Mouse (Mus musculus) intestine, embryonic 14.5 days (tissue): ENCODE measurements around the gene Fbxl5. TPM values are rescaled to one million over a fixed set of nuclear protein-coding genes. Genes with fewer than 3 reads are reported as not detected.

Experiments
- ATAC-seq: fragments of 200-750 bp; cut with Nextera tagmentation; replicated peaks from 2 replicates; pipeline ENCODE4 v1.8.0; 2017; ENCODE audit warnings: low read depth, moderate number of reproducible peaks, moderate TSS enrichment, moderate library complexity; ENCODE audit not compliant: low FRiP score, low TSS enrichment
- DNase-seq: peaks from one replicate; pipeline ENCODE4 v3.0.0-alpha.2; 2018; ENCODE audit warnings: low spot score
- H3K27ac ChIP-seq: fragments of 300-500 bp; sonication (generic); 2 replicates; pipeline ENCODE4 v1.5.1; 2014; ENCODE audit warnings: low read depth, mild to moderate bottlenecking, control low read depth
- H3K27me3 ChIP-seq: fragments of 300-500 bp; sonication (generic); replicated peaks from 2 replicates; pipeline ENCODE4 v1.6.1; 2014; ENCODE audit warnings: low read length, control low read depth; ENCODE audit not compliant: control insufficient read depth, insufficient read depth
- H3K36me3 ChIP-seq: fragments of 300-500 bp; sonication (generic); 2 replicates; pipeline ENCODE4 v1.6.1; 2014; ENCODE audit warnings: low read length, control low read depth; ENCODE audit not compliant: control insufficient read depth, insufficient read depth
- H3K4me1 ChIP-seq: fragments of 300-500 bp; sonication (generic); replicated peaks from 2 replicates; pipeline ENCODE4 v1.6.1; 2014; ENCODE audit warnings: low read length, control low read depth, mixed read lengths; ENCODE audit not compliant: control insufficient read depth, insufficient read depth
- H3K4me2 ChIP-seq: fragments of 300-500 bp; sonication (generic); 2 replicates; pipeline ENCODE4 v1.6.1; 2014; ENCODE audit warnings: low read length
- H3K4me3 ChIP-seq: fragments of 300-500 bp; sonication (generic); 2 replicates; pipeline ENCODE4 v1.5.1; 2014; ENCODE audit warnings: low read depth, low read length, control low read depth, mixed read lengths
- H3K9ac ChIP-seq: fragments of 300-500 bp; sonication (generic); 2 replicates; pipeline ENCODE4 v1.6.1; 2014; ENCODE audit warnings: mild to moderate bottlenecking, low read length
- H3K9me3 ChIP-seq: fragments of 300-500 bp; sonication (generic); 2 replicates; pipeline ENCODE4 v1.6.1; 2016; ENCODE audit warnings: low read length, control low read depth; ENCODE audit not compliant: control insufficient read depth
- WGBS: fragments of 180-500 bp; shearing (Covaris S2); extraction: QIAGEN DNeasy Blood & Tissue Kit; methylation state at CpG from one replicate; pipeline ENCODE4 v1.1.7; 2014; 5-methylcytosine and 5-hydroxymethylcytosine counted together
- polyA plus RNA-seq: library from polyadenylated mRNA; unstranded; fragments of >200 nt; fragmentation: Nextera tagmentation; extraction: Ambion mirVana; gene quantifications from 2 replicates; pipeline ENCODE4 v1.2.1, GENCODE M21; 2014

The Fbxl5 gene
- 65.6 and 71.0 TPM in 2 replicates for polyA plus RNA-seq

- Histone ChIP-seq H3K4me1 (no peaks in the 10 kb centered on the region), H3K4me2 (no peak within 1 kb of the TSS), H3K9me3 (no peaks in the 10 kb centered on the region), H3K27ac (no peak within 1 kb of the TSS), H3K36me3 (no peaks in the 10 kb centered on the region), H3K9ac (no peak within 1 kb of the TSS), H3K4me3 (no peak within 1 kb of the TSS), H3K27me3 (no peaks in the 10 kb centered on the region)
- WGBS = 84% methylated on average over 19 of the region's 19 CpGs
- ATAC-seq (no peak), DNase-seq (no peak)
Observed at GRCm38 (mm10) chr5:43821538-43821937, at the start of gene Fbxl5. Gene Fbxl5, minus strand, starts transcription at chr5:43821638.

- Histone ChIP-seq H3K4me1 (0 out of 2 replicates have a peak, but pooled peaks cover 3% of the 10 kb centered on the region), H3K9ac (peak overlapping the region; percentile 44), H3K4me2 (peak overlapping the region; percentile 68), H3K36me3 (no peaks in the 10 kb centered on the region), H3K4me3 (peak overlapping the region; percentile 35), H3K27me3 (no peaks in the 10 kb centered on the region), H3K9me3 (no peaks in the 10 kb centered on the region), H3K27ac (peak overlapping the region; percentile 33; the same call in 1 of the 2 replicates)
- DNase-seq (peak; percentile 73), ATAC-seq (peak; percentile 33)
- 5% methylated on average over 28 of the region's 28 CpGs for WGBS
Observed at GRCm38 (mm10) chr5:43868711-43869600, 47.5 kb upstream of the Fbxl5 start.

GRCm38 (mm10) chr5:43868253-43868652, 46.8 kb upstream of the Fbxl5 start, which contains the start of gene Cd38:
Gene Cd38, plus strand, starts transcription at chr5:43868553.
- no peaks in the 10 kb centered on the region for H3K27me3 ChIP-seq
- H3K4me3 ChIP-seq = peak within 1 kb of the TSS; percentile 35
- H3K36me3 ChIP-seq = no peaks in the 10 kb centered on the region
- DNase-seq = no peak
- peak within 1 kb of the TSS; percentile 33; the same call in 1 of the 2 replicates for H3K27ac ChIP-seq
- no peaks in the 10 kb centered on the region for H3K9me3 ChIP-seq
- H3K4me2 ChIP-seq = peak within 1 kb of the TSS; percentile 68
- H3K4me1 ChIP-seq = 0 out of 2 replicates have a peak, but pooled peaks cover 3% of the 10 kb centered on the region
- peak within 1 kb of the TSS; percentile 44 for H3K9ac ChIP-seq
- no peak for ATAC-seq

- Histone ChIP-seq H3K9me3 (no peaks in the 10 kb centered on the region), H3K4me1 (0 out of 2 replicates have a peak, but pooled peaks cover 3% of the 10 kb centered on the region), H3K9ac (no peak overlapping the region), H3K36me3 (no peaks in the 10 kb centered on the region), H3K4me3 (no peak overlapping the region), H3K4me2 (no peak overlapping the region), H3K27me3 (no peaks in the 10 kb centered on the region), H3K27ac (no peak overlapping the region)
- WGBS = 76% methylated on average over 2 of the region's 2 CpGs
- DNase-seq (no peak), ATAC-seq (no peak)
Observed at GRCm38 (mm10) chr5:43865316-43865715, 43.9 kb upstream of the Fbxl5 start.

- ATAC-seq = peak; percentile 69; the same call in 1 of the 2 replicates
- DNase-seq = no peak
- H3K4me2 ChIP-seq = no peak overlapping the region
- no peaks in the 10 kb centered on the region for H3K9me3 ChIP-seq
- no peak overlapping the region for H3K4me3 ChIP-seq
- no peak overlapping the region for H3K9ac ChIP-seq
- no peaks in the 10 kb centered on the region for H3K4me1 ChIP-seq
- WGBS = 56% methylated on average over 6 of the region's 6 CpGs
- no peaks in the 10 kb centered on the region for H3K36me3 ChIP-seq
- H3K27ac ChIP-seq = 0 out of 2 replicates have a peak overlapping the region, but pooled peaks have one; percentile 1
- no peaks in the 10 kb centered on the region for H3K27me3 ChIP-seq
Observed at GRCm38 (mm10) chr5:43863642-43864041, 42.2 kb upstream of the Fbxl5 start.

- ATAC-seq (peak; percentile 48), DNase-seq (no peak)
- no peak overlapping the region for H3K4me2 ChIP-seq
- H3K27ac ChIP-seq = no peak overlapping the region
- 61% methylated on average over 5 of the region's 5 CpGs for WGBS
- H3K36me3 ChIP-seq = no peaks in the 10 kb centered on the region
- H3K4me3 ChIP-seq = no peak overlapping the region
- no peaks in the 10 kb centered on the region for H3K4me1 ChIP-seq
- H3K9ac ChIP-seq = no peak overlapping the region
- H3K9me3 ChIP-seq = no peaks in the 10 kb centered on the region
- H3K27me3 ChIP-seq = no peaks in the 10 kb centered on the region
Observed at GRCm38 (mm10) chr5:43860670-43861431, 39.4 kb upstream of the Fbxl5 start.

GRCm38 (mm10) chr5:43860096-43860495, 38.7 kb upstream of the Fbxl5 start:
- no peak overlapping the region for H3K9ac ChIP-seq
- ATAC-seq (no peak), DNase-seq (no peak)
- H3K4me1 ChIP-seq = no peaks in the 10 kb centered on the region
- H3K36me3 ChIP-seq = no peaks in the 10 kb centered on the region
- 83% methylated on average over 5 of the region's 5 CpGs for WGBS
- no peaks in the 10 kb centered on the region for H3K27me3 ChIP-seq
- H3K9me3 ChIP-seq = no peaks in the 10 kb centered on the region
- no peak overlapping the region for H3K27ac ChIP-seq
- no peak overlapping the region for H3K4me2 ChIP-seq
- H3K4me3 ChIP-seq = no peak overlapping the region

GRCm38 (mm10) chr5:43859663-43860062, 38.2 kb upstream of the Fbxl5 start:
- 78% methylated on average over 8 of the region's 8 CpGs for WGBS
- Histone ChIP-seq H3K4me1 (no peaks in the 10 kb centered on the region), H3K36me3 (no peaks in the 10 kb centered on the region)

More at GRCm38 (mm10) chr5:43859663-43860062, 38.2 kb upstream of the Fbxl5 start:
- DNase-seq = no peak
- Histone ChIP-seq H3K9ac (no peak overlapping the region), H3K4me2 (no peak overlapping the region), H3K27ac (no peak overlapping the region), H3K9me3 (no peaks in the 10 kb centered on the region), H3K4me3 (no peak overlapping the region), H3K27me3 (no peaks in the 10 kb centered on the region)
- ATAC-seq = no peak
